Mouse (Mus musculus) kidney, embryonic 15.5 days (tissue): Measurements from ENCODE around the gene Zbtb20. TPM values are rescaled to one million over a fixed set of nuclear protein-coding genes. Genes with fewer than 3 reads are reported as not detected.

Experiments
- ATAC-seq: fragments of 200-750 bp; cut with Nextera tagmentation; replicated peaks from 2 replicates; pipeline ENCODE4 v1.8.0; 2017; ENCODE audit warnings: moderate TSS enrichment; ENCODE audit not compliant: low FRiP score
- H3K27ac ChIP-seq: fragments of 300-500 bp; sonication (generic); 2 replicates; pipeline ENCODE4 v1.5.1; 2015; ENCODE audit warnings: mild to moderate bottlenecking, inconsistent platforms
- H3K27me3 ChIP-seq: fragments of 300-500 bp; sonication (generic); 2 replicates; pipeline ENCODE4 v1.6.1; 2015; ENCODE audit warnings: inconsistent platforms
- H3K36me3 ChIP-seq: fragments of 300-500 bp; sonication (generic); 2 replicates; pipeline ENCODE4 v1.6.1; 2015; ENCODE audit warnings: inconsistent platforms
- H3K4me1 ChIP-seq: fragments of 300-500 bp; sonication (generic); 2 replicates; pipeline ENCODE4 v1.6.1; 2015; ENCODE audit warnings: inconsistent platforms
- H3K4me2 ChIP-seq: fragments of 300-500 bp; sonication (generic); 2 replicates; pipeline ENCODE4 v1.6.1; 2015; ENCODE audit warnings: moderate library complexity, mild to moderate bottlenecking, inconsistent platforms
- H3K4me3 ChIP-seq: fragments of 300-500 bp; sonication (generic); replicated peaks from 2 replicates; pipeline ENCODE4 v1.5.1; 2015; ENCODE audit warnings: mild to moderate bottlenecking, inconsistent platforms
- H3K9ac ChIP-seq: fragments of 300-500 bp; sonication (generic); 2 replicates; pipeline ENCODE4 v1.6.1; 2015; ENCODE audit warnings: mild to moderate bottlenecking, inconsistent platforms
- H3K9me3 ChIP-seq: fragments of 300-500 bp; sonication (generic); replicated peaks from 2 replicates; pipeline ENCODE4 v1.6.1; 2016; ENCODE audit warnings: inconsistent platforms
- WGBS: fragments of 180-500 bp; shearing (Covaris S2); methylation state at CpG from one replicate; pipeline ENCODE4 v1.1.7; 2015; ENCODE audit warnings: mixed read lengths; 5-methylcytosine and 5-hydroxymethylcytosine counted together
- polyA plus RNA-seq: library from polyadenylated mRNA; unstranded; fragments of >200 nt; fragmentation: Nextera tagmentation; extraction: Ambion mirVana; gene quantifications from 2 replicates; pipeline ENCODE4 v1.2.1, GENCODE M21; 2015

Zbtb20 gene
- polyA plus RNA-seq, 1 experiment from 2014 or later, result 41.2 TPM

GRCm38 (mm10) chr16:43480532-43480931 is 604.9 kb downstream of the Zbtb20 start:
- H3K4me3 ChIP-seq, result no peak overlapping the region
- H3K4me2 ChIP-seq, result no peak overlapping the region
- H3K27me3 ChIP-seq, result no peaks in the 10 kb centered on the region
- no peaks in the 10 kb centered on the region for H3K9me3 ChIP-seq
- H3K9ac ChIP-seq, result no peak overlapping the region
- H3K27ac ChIP-seq, result no peak overlapping the region
- no peaks in the 10 kb centered on the region for H3K36me3 ChIP-seq
- H3K4me1 ChIP-seq, result no peaks in the 10 kb centered on the region
- no peak for ATAC-seq
- WGBS, result 77% methylated on average over 6 of the region's 6 CpGs

- no peaks in the 10 kb centered on the region for H3K9me3 ChIP-seq
- no peaks in the 10 kb centered on the region for H3K4me1 ChIP-seq
- no peak for ATAC-seq
- H3K36me3 ChIP-seq, result no peaks in the 10 kb centered on the region
- H3K4me3 ChIP-seq, result no peak overlapping the region
- no peak overlapping the region for H3K27ac ChIP-seq
- no peaks in the 10 kb centered on the region for H3K27me3 ChIP-seq
- WGBS, result 70% methylated on average over 3 of the region's 3 CpGs
- H3K4me2 ChIP-seq, result no peak overlapping the region
- H3K9ac ChIP-seq, result no peak overlapping the region
Observed at GRCm38 (mm10) chr16:43482125-43482524, 606.4 kb downstream of the Zbtb20 start.

- Histone ChIP-seq H3K4me3 (no peak overlapping the region), H3K9me3 (no peaks in the 10 kb centered on the region), H3K27ac (no peak overlapping the region), H3K4me2 (no peak overlapping the region), H3K27me3 (no peaks in the 10 kb centered on the region), H3K9ac (no peak overlapping the region), H3K4me1 (no peaks in the 10 kb centered on the region), H3K36me3 (no peaks in the 10 kb centered on the region)
- no peak for ATAC-seq
- WGBS, result 93% methylated on average over 2 of the region's 2 CpGs
Observed at GRCm38 (mm10) chr16:43482738-43483137, 607.1 kb downstream of the Zbtb20 start.

GRCm38 (mm10) chr16:43484400-43484799 is 608.7 kb downstream of the Zbtb20 start:
- Histone ChIP-seq H3K9me3 (no peaks in the 10 kb centered on the region), H3K27ac (no peak overlapping the region), H3K4me1 (no peaks in the 10 kb centered on the region), H3K27me3 (no peaks in the 10 kb centered on the region), H3K9ac (no peak overlapping the region), H3K4me3 (no peak overlapping the region), H3K4me2 (no peak overlapping the region), H3K36me3 (no peaks in the 10 kb centered on the region)
- no peak for ATAC-seq
- 61% methylated on average over 4 of the region's 4 CpGs for WGBS

- Histone ChIP-seq H3K4me3 (no peak overlapping the region), H3K9me3 (no peaks in the 10 kb centered on the region), H3K27ac (no peak overlapping the region), H3K4me1 (no peaks in the 10 kb centered on the region), H3K4me2 (no peak overlapping the region), H3K27me3 (no peaks in the 10 kb centered on the region), H3K9ac (no peak overlapping the region), H3K36me3 (no peaks in the 10 kb centered on the region)
- WGBS, result 87% methylated on average over 3 of the region's 3 CpGs
- no peak for ATAC-seq
Observed at GRCm38 (mm10) chr16:43489362-43489761, 613.7 kb downstream of the Zbtb20 start.

GRCm38 (mm10) chr16:43489984-43490383 is 614.3 kb downstream of the Zbtb20 start:
- Histone ChIP-seq H3K27ac (no peak overlapping the region), H3K27me3 (no peaks in the 10 kb centered on the region), H3K9me3 (no peaks in the 10 kb centered on the region), H3K36me3 (no peaks in the 10 kb centered on the region), H3K4me3 (no peak overlapping the region), H3K4me1 (no peaks in the 10 kb centered on the region), H3K4me2 (no peak overlapping the region), H3K9ac (no peak overlapping the region)
- ATAC-seq, result no peak
- 93% methylated on average over 12 of the region's 12 CpGs for WGBS

GRCm38 (mm10) chr16:43492863-43493262 is 617.2 kb downstream of the Zbtb20 start:
- Histone ChIP-seq H3K4me1 (no peaks in the 10 kb centered on the region), H3K36me3 (no peaks in the 10 kb centered on the region), H3K9me3 (no peaks in the 10 kb centered on the region), H3K4me2 (no peak overlapping the region), H3K27ac (no peak overlapping the region), H3K9ac (no peak overlapping the region), H3K4me3 (no peak overlapping the region), H3K27me3 (no peaks in the 10 kb centered on the region)
- no peak for ATAC-seq
- 86% methylated on average over 1 of the region's 1 CpGs for WGBS

GRCm38 (mm10) chr16:43493596-43494385 is 618.1 kb downstream of the Zbtb20 start:
- Histone ChIP-seq H3K4me3 (no peak overlapping the region), H3K36me3 (no peaks in the 10 kb centered on the region), H3K9me3 (no peaks in the 10 kb centered on the region), H3K27me3 (no peaks in the 10 kb centered on the region), H3K4me2 (no peak overlapping the region), H3K27ac (no peak overlapping the region), H3K9ac (no peak overlapping the region), H3K4me1 (no peaks in the 10 kb centered on the region)
- 68% methylated on average over 5 of the region's 5 CpGs for WGBS
- ATAC-seq, result no peak

GRCm38 (mm10) chr16:43495175-43495818 is 619.6 kb downstream of the Zbtb20 start:
- no peak for ATAC-seq
- no peak overlapping the region for H3K4me2 ChIP-seq
- H3K27ac ChIP-seq, result no peak overlapping the region
- H3K9me3 ChIP-seq, result no peaks in the 10 kb centered on the region
- no peak overlapping the region for H3K4me3 ChIP-seq
- H3K9ac ChIP-seq, result no peak overlapping the region
- H3K4me1 ChIP-seq, result no peaks in the 10 kb centered on the region
- 79% methylated on average over 9 of the region's 9 CpGs for WGBS
- H3K27me3 ChIP-seq, result no peaks in the 10 kb centered on the region
- H3K36me3 ChIP-seq, result no peaks in the 10 kb centered on the region

- Histone ChIP-seq H3K9ac (no peak overlapping the region), H3K4me2 (no peak overlapping the region), H3K9me3 (no peaks in the 10 kb centered on the region), H3K27ac (no peak overlapping the region), H3K4me3 (no peak overlapping the region), H3K27me3 (no peaks in the 10 kb centered on the region), H3K36me3 (no peaks in the 10 kb centered on the region), H3K4me1 (no peaks in the 10 kb centered on the region)
- 45% methylated on average over 2 of the region's 2 CpGs for WGBS
- ATAC-seq, result no peak
Observed at GRCm38 (mm10) chr16:43497093-43497492, 621.4 kb downstream of the Zbtb20 start.

- peaks cover 20% of the 10 kb centered on the region for H3K4me1 ChIP-seq
- no peak overlapping the region for H3K27ac ChIP-seq
- 86% methylated on average over 8 of the region's 8 CpGs for WGBS
- H3K9me3 ChIP-seq, result no peaks in the 10 kb centered on the region
- H3K9ac ChIP-seq, result no peak overlapping the region
- no peaks in the 10 kb centered on the region for H3K27me3 ChIP-seq
- no peak overlapping the region for H3K4me3 ChIP-seq
- no peaks in the 10 kb centered on the region for H3K36me3 ChIP-seq
- no peak overlapping the region for H3K4me2 ChIP-seq
- no peak for ATAC-seq
Observed at GRCm38 (mm10) chr16:43500132-43500853, 624.6 kb downstream of the Zbtb20 start.

GRCm38 (mm10) chr16:43501284-43501683 is 625.6 kb downstream of the Zbtb20 start:
- no peak for ATAC-seq
- Histone ChIP-seq H3K4me3 (no peak overlapping the region), H3K4me1 (peaks cover 30% of the 10 kb centered on the region), H3K27me3 (no peaks in the 10 kb centered on the region), H3K4me2 (no peak overlapping the region), H3K9me3 (no peaks in the 10 kb centered on the region), H3K36me3 (no peaks in the 10 kb centered on the region), H3K9ac (no peak overlapping the region), H3K27ac (no peak overlapping the region)
- WGBS, result 46% methylated on average over 4 of the region's 4 CpGs
